Mouse (Mus musculus) adipocyte (in vitro differentiated cells): ENCODE measurements at regions not wholly inside any gene's neighbourhood (a gene's known extent, or its start where the extent isn't known, plus 50 kb on each side); places are given as distances from the start of the nearest gene placed in this dataset.
A peak's percentile ranks its signal among the peaks of the same experiment; 100 is the strongest.

Experiments
- DNase-seq: peaks from one replicate; pipeline ENCODE4 v3.0.0-alpha.2; 2016; ENCODE audit warnings: low spot score

DNA sequence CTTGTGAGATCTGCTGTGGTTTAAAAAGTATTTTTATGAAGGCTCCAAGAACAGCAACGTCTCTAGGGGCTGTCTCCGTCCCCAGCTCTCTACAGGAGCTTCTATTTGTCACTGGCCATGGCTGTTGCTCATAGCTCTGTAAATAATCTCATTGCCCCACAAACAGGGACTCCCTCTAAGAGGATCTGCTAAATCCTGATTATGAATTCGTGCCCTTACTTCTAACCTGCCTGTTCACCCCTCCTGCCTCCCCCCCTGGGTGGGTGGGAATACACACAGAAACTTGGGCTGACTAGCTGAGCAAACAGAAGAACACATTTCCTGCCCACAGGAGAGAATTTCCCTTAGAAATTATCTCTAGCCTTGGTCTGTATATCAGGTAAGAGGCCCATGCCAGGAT is 155.9 kb upstream of the Ncam1 start:
- DNase-seq: no peak

DNA sequence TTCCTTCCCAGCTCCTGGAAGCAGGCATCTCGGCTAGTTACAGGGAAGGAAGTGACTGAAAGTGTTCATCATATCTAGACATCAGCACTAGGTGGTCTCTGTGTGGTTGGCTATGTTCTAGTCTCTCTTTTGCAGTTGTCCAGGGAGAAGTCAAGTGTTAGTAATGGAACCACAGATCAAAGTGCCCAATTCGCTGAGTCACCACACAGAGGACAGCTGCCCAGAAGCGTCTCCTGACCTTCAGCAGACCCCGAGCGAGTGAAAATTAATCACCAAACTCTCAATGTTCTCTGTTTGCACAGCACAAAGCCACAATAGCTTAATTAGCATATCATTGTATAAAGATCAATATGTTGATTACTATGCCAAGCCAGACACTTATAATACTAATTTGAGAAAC is 151.6 kb upstream of the Ncam1 start:
- DNase-seq: no peak

DNA sequence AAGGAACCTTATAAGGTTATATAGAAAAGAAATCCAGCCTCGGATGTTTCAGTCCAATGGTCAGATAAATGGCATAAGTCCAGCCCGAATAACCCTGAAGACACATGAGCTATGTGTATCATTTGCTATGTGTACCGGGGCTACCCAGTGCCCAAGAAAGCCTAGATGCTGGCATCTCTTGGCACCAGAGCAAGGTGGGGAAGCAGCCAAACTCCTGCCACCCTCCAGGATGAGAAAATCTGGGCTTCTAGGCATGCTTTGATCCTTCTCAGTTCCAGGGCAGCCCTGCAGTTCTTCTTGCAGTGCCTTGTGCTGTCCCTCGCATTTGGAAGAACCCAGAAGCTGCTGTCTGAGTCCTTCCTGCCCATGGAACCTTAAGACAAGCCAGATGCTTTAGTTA is 149.8 kb upstream of the Ncam1 start:
- DNase-seq: no peak

DNA sequence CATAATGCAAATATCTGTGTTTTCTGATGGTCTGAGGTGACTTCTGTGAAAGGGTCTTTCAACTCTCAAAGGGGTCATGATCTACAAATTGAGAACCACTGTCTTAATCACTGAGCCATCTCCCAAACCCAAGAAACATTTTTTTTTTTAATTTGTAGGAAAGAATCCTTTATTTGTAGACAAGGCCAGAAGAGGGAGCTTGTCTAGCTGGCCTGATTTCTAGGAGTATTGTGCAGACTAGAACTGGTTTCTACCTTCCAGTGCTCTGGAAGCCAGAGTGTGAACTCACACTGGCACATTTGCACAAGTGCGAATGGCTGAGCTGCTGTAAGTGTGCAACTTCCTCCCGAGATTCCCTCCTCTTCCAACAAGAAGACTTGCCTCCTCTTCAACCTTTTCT is 148.1 kb upstream of the Ncam1 start:
- DNase-seq: peak; percentile 28

DNA sequence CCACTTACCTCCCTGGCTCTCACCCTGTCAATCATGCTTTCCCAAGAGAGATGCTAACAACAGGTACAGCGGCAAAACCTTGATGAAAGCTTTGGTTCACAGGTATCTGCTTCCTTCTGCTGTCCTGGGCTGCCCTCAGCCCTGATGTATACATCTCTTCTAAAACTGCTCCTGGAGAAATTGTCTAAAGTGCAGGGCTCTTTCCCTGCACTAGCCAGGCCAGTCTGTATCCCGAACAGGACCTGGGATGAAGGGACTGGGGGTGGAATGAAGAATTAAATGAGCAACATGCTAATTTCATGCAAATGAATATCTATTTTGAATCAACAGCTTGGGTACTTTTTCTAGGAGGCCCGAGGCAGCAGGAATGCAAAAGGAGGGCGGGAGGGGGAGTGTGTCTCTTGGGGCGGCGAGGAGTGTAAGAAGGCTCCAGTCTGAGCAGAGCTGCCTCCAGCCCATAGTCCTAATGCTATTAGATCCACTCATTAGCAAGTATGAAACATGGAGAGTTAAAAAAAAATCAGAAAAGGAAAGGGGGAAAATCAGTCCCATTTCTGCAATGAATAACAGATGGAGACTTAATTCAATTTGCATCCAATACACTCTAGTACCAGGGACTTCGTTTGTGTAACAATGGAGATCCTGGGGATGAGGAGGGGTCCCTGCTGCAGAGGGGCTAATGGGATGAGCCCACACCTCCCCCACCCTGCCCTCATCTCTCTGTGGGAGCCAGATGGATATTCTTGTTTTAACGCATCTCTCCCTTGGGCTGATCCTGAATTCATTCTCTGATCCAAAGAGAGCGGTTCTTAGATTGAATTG is 137.0 kb upstream of the Ncam1 start:
- no peak for DNase-seq

DNA sequence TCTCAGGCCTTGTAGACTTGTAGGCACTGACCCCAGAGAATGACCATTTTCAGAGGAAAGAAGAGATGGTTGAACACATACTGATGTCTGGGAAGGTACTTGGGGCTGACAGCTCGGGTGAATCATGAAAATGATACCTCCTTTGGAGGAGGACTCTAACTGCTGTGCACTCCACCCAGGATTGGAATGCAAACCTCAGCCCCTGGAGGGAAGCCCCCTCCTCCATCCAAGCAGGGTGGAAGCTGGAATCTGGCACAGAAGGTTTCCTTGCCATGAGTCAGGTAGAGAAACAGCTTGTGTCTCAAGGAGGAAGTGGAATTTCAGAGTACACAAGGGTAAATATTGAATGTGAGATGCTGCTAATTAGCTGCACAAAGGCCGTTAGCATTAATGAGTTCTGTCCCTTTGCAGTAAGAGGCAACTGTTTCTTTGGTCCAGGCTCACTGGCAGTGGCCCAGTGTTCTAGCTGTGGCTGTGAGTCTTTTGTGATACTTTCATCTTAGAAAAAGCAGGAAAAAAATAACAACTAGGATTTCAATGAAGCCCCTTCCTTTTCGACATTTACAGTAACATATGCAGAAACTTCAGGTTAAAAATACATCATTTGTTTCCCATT is 129.4 kb upstream of the Ncam1 start:
- no peak for DNase-seq

DNA sequence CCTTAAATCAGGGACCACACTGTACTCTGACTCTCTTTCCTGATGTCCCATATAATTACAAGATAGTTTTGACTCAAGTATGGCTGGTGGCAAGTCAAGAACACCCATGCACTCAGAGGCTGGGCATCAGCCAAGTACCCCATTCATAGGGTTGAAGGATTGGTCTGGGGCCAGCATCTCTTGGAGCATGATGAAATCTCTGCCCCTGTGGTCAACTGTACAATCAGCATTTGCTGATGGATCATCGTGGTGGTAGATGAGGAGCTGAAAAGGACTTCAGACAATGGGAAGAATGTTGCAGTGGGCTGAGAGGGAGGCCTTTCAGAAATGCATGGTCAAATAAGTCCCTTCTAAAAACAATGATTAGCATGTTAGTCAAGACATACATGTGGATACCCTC is 128.6 kb upstream of the Ncam1 start:
- DNase-seq: no peak

DNA sequence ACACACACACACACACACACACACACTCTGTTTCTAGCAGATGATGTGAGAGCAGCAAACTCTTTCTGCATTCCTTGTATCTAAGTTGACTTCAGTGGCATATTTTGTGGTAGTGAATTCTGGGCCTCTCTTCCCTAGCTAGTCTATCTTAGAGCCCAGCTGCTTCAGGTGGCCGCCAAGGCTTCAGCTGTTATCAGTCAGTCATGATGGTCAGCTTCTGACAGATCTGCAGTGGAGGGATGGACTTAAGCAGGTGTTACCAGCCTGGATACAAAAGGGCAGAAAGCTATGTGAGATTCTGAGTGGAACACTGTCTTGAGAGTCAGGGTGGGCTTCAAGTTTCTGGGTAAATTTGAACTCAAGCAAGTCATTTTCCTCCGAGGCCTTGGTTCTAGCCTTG is 127.1 kb upstream of the Ncam1 start:
- no peak for DNase-seq

DNA sequence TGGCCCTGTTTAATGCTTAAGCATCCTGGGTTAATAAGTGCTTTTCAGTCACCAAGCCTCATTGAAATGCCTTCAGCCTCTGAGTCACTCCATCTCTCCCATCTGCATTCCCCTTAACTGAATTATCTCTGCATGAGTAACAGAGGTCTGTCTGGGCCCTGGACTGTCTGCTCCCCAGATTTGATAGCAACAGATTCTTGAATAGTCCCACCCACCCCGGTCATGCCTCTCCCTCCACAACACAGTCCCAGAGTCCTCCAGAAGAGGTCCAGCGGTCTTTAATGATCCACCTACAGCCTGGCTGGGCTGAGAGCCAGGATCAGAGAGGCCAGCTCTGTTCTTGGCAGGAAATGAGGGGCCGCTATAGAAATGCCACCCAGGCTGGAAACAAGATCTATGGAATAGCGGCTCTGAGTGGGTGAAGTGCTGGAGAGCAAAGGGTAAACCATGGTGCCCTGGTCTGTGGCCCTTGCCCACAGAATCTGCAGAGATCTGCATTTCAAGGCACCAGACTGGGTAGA is 125.3 kb upstream of the Ncam1 start:
- peak; percentile 59 for DNase-seq

DNA sequence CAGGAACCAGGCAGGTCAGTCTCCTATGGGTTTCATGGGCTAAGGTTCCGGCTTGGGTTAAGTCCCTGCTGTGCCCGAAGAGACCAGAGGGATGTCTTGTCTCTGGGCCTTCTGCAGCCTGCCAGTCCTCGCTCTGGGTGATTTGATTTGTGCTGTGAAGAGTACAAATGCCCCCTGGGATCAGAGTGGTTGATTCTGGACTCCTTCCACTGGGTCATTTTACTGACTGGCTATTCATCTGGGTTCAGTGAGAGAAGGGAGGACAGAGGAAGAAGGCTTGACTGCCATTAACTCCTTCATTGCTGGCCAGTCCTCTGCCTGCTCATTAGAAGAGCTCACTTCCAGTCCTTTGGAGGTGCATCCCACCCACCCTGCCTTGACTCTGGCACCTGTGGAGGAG is 124.0 kb upstream of the Ncam1 start:
- peak; percentile 57 for DNase-seq

DNA sequence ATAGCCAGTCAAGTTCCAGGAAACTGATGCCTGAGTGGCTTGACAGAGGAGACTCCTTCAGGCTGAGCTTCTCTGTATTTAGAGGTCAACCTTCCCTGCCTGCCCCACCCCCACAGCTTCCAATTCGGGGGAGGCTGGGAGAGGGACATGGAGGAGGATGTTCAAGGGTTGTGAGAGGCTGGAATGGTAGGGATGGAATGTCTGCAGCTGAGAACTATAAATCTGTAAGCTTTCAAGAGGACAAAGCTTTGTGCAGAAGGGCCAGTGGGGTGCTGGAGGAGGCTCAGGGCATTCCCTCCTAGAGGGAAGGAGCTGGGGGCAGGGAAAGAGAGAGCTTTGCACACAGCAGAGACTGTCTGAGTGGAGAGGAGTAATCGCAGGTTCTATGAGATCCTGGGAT is 123.4 kb upstream of the Ncam1 start:
- DNase-seq: no peak

DNA sequence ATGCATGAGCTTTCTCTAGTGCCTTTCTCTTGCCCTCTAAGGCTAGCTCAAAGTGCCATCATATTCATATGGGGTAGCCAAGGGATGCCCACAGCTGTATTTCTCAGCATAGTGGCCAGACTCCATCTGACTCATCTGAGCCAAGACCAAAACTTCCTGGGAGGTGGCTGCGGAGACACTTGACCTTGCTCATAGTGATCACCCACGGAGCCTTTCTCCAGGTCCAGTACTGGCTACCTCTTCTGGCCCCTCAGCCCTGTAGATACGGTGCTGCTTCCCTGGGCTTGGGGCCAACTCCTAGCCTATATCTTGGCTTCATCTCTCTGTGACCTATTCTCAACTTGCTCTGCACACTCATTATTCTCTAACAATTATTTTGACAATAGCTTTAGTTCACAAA is 122.6 kb upstream of the Ncam1 start:
- no peak for DNase-seq

DNA sequence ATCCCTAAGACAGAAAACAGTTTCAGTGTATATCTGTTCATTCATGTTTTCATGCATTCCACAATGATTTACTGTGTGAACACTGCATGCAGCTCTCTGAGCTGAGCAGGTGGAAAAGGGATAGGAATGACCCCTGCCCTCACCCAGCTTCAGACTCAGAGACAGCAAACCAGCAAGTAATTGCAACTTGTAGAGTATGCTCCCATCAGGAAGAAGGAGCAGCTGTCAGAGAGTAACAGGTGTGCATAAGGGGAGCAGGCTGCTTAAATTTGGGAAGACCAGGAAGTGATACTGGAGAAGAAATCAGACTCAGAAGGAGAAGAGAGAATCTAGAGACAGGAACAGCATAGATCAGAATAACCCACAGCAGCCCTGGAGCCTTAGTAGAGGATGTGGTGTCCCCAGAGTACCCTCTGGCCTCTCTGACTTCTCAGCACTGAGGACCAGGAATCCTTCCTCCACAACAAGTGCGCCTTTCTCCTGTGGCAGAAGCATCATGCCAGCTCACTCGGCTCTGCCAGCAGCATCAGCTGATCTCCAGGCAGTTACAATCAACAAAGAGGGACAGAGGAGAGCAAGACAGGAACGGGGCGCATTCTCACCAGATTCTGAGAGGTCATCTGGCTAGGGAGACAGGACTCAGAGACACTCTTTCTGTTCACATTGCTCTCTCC is 116.5 kb upstream of the Ncam1 start:
- DNase-seq: no peak

DNA sequence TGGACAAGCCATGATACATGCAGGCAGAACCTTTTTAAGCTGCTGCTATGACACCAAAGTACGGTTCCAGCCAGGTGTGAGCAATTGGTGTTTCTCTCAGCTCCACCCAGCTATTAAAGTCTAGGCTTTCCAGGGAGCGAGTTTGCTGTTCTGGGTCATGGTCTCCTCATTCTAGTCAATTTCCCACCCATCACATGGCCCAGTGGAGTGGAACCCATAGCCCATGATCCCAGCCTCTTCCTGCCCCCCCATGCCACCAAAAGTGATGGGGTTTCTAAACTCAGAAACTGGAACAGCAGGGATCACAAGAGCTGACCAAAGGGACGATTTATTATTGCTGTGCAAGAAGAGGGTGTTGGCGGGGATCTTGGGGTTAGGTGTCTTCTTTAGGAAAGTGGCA is 115.0 kb upstream of the Ncam1 start:
- no peak for DNase-seq

DNA sequence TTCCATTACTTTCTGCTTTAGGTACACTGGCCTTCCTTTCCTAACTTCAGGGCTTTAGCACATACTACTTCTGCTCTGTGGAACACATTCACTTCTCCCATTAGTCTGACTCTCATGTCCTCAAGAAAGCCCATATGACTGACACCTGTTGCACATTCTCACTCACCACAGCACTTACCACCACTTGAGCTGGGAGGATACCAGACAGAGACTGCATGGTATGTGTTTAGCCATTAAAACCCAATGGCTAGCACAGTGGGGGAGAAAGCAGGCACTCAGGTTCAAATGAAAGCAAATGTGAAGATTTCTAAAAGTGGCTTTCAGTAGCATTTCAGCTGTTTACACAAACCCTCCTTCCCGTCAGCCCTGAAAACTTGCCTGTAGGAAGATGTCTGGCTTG is 113.6 kb upstream of the Ncam1 start:
- no peak for DNase-seq

DNA sequence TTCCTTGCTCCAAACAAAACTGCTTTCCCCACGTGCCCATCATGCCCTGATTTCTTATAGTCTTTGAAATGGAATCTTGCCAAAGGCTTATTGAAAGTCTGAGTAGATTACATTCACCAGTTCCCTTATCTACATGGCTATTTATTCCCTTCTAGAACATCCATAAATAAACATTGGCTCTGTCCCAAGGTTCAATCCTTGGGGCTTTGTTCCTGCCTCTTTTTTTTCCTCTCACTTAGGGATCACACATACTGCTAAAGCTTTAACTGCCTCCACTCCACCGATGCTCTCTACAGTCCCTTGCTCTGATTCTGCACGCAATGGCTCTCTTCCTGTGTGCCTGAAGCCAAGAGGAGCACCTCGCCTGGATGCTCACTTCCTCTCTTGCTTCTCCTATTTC is 107.6 kb upstream of the Ncam1 start:
- peak; percentile 8 for DNase-seq

DNA sequence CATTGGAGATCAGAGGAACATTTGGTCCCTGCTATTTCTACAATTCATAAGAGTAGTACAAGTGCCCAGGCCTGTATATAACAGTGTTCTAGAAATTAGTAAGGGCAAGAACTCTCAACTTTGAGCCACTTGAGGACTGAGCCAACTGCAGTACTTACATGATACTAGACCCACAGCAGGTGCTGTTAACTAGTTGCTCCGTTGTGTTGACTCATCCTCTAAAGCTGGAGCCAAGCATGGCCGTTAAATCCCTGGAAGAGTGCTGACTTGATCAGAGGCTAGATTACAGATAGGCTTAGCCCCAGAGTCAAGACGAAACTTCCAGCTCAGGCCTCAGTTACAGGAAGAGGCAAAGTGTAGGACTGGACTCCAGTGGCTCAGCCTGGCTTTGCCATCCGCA is 107.0 kb upstream of the Ncam1 start:
- no peak for DNase-seq

DNA sequence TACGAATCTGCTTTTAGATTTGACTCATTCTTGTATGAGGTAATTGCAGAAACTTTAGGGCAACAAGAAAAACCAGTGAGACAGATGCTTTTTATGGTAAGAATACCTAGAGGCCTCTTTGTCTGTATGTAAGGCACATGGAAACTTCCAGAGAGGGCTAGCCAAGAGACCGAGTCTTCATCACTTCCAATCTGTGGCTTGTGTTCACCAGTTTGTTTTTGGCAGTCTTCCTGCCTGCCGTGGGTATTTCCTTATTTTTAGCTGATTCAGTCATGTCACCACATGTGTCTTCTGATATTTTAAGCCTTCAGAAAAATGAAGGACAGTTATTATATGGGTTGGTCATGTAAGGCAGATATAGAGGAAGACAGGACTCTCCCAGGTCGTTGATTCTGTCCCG is 100.2 kb upstream of the Ncam1 start:
- DNase-seq: no peak

DNA sequence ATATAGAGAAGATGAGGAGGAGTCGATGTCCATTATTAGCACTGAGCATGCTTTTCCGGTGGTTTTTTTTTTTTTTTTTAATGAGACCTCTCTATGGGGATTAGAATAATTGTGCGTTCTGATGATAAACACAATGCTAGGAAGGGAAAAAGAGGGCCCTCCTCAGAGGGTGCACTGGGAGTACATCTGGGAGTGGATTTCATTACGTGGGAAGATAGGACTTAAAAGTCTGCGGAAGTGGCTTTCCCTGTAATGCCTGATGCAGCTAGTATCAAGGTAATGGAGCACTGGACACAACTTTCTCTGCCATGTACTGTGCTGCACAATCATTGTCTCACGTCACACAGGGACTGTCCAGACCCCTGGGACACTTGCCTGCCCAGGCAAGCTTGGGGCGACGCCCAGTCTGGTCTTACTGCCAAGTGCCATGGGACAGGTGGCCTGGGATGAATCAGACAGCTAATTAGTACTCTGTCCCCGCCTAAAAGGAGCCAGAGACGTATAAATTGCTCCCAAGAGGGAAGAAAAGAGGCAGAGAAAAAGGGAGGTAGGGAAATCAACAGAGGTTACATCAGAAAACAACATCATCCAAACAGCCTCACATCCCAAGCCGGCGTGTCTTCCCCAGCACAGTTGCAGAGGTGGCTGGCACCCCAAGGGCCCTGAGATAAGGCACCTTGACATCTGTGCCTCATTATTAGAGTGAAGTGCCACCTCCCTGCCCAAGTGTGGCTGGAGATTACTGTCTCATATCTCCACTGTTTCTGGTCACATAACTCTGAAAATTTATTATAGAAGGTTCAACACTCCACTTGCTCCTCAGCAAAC is 86.0 kb upstream of the Ncam1 start:
- DNase-seq: no peak

DNA sequence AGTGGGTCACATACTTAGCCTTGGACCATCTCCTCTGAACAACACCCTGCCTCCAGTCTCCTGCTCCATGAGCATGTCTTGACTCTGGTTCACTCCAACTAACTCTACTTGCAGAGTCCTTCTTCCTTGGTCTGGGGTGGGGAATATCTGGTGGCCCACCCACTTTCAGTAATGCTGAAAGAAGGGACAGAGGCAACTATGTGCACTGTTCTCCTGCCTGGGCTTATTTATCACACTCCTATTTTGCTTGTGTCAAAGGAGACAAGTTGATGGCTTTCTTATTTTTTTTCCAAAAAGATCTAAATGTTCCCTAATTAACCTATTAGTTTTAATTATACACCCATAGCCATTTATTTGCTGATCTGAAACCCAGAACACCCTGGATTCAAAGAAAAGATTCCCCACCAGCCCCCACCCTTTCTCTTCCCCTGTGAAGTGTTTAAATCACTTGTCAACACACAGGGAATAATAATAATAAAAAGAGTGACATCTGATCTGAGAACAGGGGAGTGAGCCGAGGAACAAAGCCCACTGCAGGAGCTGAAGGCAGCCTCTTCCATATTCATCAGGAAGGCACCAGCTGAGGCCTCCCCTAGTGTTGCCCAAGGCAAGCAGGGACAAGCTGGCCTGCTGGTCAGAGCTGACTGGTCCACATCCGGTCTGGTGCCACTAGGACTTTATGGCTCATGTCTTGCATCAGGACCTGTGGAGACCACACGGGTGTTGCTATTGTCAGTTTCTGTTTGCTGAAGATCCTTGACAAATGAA is 80.8 kb upstream of the Ncam1 start:
- DNase-seq: no peak

DNA sequence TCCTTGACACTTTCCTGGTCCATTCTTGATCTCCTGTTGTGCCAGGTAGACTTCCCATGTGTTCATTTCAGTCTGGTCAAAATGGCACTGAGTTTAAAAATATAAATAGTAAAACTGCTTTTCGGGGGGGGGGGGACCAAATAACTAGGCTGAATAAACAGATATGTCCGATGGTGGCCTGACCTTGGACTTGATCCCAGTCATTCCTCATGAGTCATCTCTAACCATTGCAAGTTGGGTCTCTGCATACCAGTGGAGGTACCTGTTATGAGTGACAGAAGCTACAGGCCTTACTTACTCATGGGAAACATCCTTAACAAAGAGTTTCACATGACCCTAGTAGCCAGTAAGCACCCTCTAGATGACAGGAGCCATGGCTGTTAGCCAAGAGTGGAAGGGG is 76.2 kb upstream of the Ncam1 start:
- no peak for DNase-seq

DNA sequence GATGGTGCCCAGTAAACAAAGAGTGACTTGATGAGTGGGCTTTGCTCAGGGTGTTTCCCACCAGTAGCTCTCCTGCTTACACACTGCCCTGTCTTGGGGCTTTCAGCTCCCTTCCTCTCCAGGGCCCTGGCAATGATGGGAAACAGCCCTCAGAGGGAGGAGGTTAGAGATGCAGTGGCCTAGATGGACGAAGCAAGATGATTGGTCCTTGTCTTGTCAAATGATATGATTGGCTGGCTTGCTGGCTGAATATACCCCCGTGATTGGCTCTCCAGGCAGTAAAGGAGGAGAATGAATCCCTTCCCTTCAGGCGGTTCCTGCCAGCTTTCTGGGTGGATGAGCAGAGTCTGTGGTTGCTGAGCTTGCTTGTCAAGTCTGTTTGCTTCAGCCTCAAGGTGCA is 74.8 kb upstream of the Ncam1 start:
- no peak for DNase-seq
